In the genomic region with DNA sequence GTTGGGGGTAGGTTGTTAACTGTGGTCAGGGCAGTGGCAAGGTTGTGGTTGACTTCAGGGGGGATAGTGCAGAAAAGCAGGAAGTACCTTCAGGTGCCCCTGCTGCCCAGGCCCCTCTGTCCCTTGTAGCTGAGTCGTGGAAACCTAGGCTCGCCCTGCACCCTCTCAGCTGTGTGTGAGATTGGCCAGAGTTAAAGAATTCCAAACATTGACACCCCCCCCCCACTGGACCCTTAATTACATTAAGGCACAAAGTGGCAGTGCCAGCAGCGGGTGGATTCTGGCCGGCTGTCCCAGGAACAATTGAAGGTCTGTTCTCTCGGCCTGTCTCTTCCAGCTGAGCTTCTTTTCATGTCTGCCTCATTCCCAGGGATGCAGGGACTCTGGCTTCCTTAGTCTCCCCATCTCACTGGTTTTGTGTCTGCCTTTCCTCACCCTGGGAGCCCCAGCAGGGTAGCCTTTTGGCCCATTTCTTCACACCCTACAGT, we compare ENCODE assay signal across 9 mouse cellular contexts. TPM values are rescaled to one million over a fixed set of nuclear protein-coding genes. Genes with fewer than 3 reads are reported as not detected.
DNase-seq lines count a peak whose midpoint lies in the region; ATAC-seq and TF ChIP-seq lines count a peak whose summit lies in the region.
"Had no signal": no experiment of that assay in that cellular context is flagged by ENCODE, and none has a peak within 500 bp of the region (broad histone marks: within the 10 kb centered on the region; RNA-seq: fewer than 3 reads in every experiment).

No protein-coding gene starts in this region.

- WGBS in kidney, postnatal 0 days = 41% methylated on average over 5 of the region's 5 CpGs
- 18% methylated on average over 5 of the region's 5 CpGs for WGBS in hindbrain, embryonic 10.5 days
- WGBS in midbrain, embryonic 12.5 days = 27% methylated on average over 5 of the region's 5 CpGs

- DNase-seq in kidney, postnatal 0 days (ENCODE audit: low spot score) = no peak
- no peak for DNase-seq in kidney, adult 9 months
- peak; percentile 38 for DNase-seq in hindbrain, embryonic 10.5 days (ENCODE audit: low spot score)
- no peak for DNase-seq in urinary bladder, postnatal 10 days (ENCODE audit: low spot score)
- no peak for DNase-seq in testis, postnatal 14 days (ENCODE audit: low spot score)
- DNase-seq: adrenal gland, adult 2 months had no signal

- H3K4me2 ChIP-seq in kidney, postnatal 0 days (ENCODE audit: low read length) = no peak overlapping the region
- H3K4me2 ChIP-seq in midbrain, embryonic 12.5 days (replicated peaks) = no peak overlapping the region

- no peaks in the 10 kb centered on the region; the same call in 1 of the 2 replicates for H3K4me1 ChIP-seq in kidney, postnatal 0 days (replicated peaks; ENCODE audit: insufficient read depth, low read length)
- no peaks in the 10 kb centered on the region for H3K4me1 ChIP-seq in cortical plate, adult 2 months (ENCODE audit: control insufficient read depth, insufficient read depth, low read length)
- peaks cover 75% of the 10 kb centered on the region for H3K4me1 ChIP-seq in hindbrain, embryonic 10.5 days (replicated peaks)
- H3K4me1 ChIP-seq in midbrain, embryonic 12.5 days = peaks cover 43% of the 10 kb centered on the region

- no peak for TF ChIP-seq CTCF in kidney, postnatal 0 days (IDR thresholded peaks at IDR 0.05; ENCODE audit: low read depth)
- TF ChIP-seq CTCF in cortical plate, adult 2 months (IDR thresholded peaks at IDR 0.05; ENCODE audit: extremely low read depth, insufficient read depth, low read length) = no peak

- no peaks in the 10 kb centered on the region for H3K36me3 ChIP-seq in kidney, postnatal 0 days (ENCODE audit: insufficient read depth, low read length)
- peaks cover 3% of the 10 kb centered on the region for H3K36me3 ChIP-seq in hindbrain, embryonic 10.5 days
- peaks cover 1% of the 10 kb centered on the region; the same call in 1 of the 2 replicates for H3K36me3 ChIP-seq in midbrain, embryonic 12.5 days

- H3K27ac ChIP-seq in kidney, postnatal 0 days = peak overlapping the region; percentile 76
- peak overlapping the region; percentile 82 for H3K27ac ChIP-seq in cortical plate, adult 2 months (ENCODE audit: insufficient read depth, low read length)
- peak overlapping the region; percentile 77 for H3K27ac ChIP-seq in hindbrain, embryonic 10.5 days
- H3K27ac ChIP-seq in midbrain, embryonic 12.5 days (replicated peaks) = peak overlapping the region; percentile 75

- no peaks in the 10 kb centered on the region for H3K9me3 ChIP-seq in kidney, postnatal 0 days (replicated peaks; ENCODE audit: low read length)
- H3K9me3 ChIP-seq in hindbrain, embryonic 10.5 days = no peaks in the 10 kb centered on the region
- H3K9me3 ChIP-seq in midbrain, embryonic 12.5 days = no peaks in the 10 kb centered on the region

- no peaks in the 10 kb centered on the region for H3K27me3 ChIP-seq in kidney, postnatal 0 days (ENCODE audit: insufficient read depth, low read length)
- no peaks in the 10 kb centered on the region for H3K27me3 ChIP-seq in hindbrain, embryonic 10.5 days (ENCODE audit: insufficient read depth, poor library complexity, severe bottlenecking)
- no peaks in the 10 kb centered on the region for H3K27me3 ChIP-seq in midbrain, embryonic 12.5 days

- no peak overlapping the region for H3K4me3 ChIP-seq in kidney, postnatal 0 days (replicated peaks; ENCODE audit: low read depth, low read length)
- H3K4me3 ChIP-seq in cortical plate, adult 2 months (ENCODE audit: insufficient read depth, low read length) = no peak overlapping the region
- H3K4me3 ChIP-seq in hindbrain, embryonic 10.5 days = no peak overlapping the region
- no peak overlapping the region for H3K4me3 ChIP-seq in midbrain, embryonic 12.5 days

- ATAC-seq in kidney, postnatal 0 days (replicated peaks; ENCODE audit: low FRiP score, low read depth) = no peak
- 0 out of 2 replicates have a peak, but pooled peaks have one; percentile 38 for ATAC-seq in midbrain, embryonic 12.5 days (ENCODE audit: low FRiP score, low read depth)
- no peak for ATAC-seq in activated CD4-positive, CD25-positive, alpha-beta regulatory T cell, adult 4 months

- H3K9ac ChIP-seq in kidney, postnatal 0 days (ENCODE audit: low read depth, low read length) = no peak overlapping the region
- no peak overlapping the region for H3K9ac ChIP-seq in midbrain, embryonic 12.5 days (replicated peaks)

- no peak for TF ChIP-seq POLR2A in cortical plate, adult 2 months (IDR thresholded peaks at IDR 0.05; ENCODE audit: extremely low read depth, insufficient read depth, low read length)

RNA-seq across cellular contexts. Expression of a gene that starts 28.5 kb away (rescaled TPM):
- polyA plus RNA-seq in kidney, postnatal 0 days (2015; fragmentation: Nextera tagmentation; extraction: Ambion mirVana) = 16.4 and 19.4 TPM in 2 replicates
- polyA plus RNA-seq in cortical plate, adult 2 months (2012; rRNA removed) = 22.3 and 23.9 TPM in 2 replicates
- polyA plus RNA-seq in hindbrain, embryonic 10.5 days (2016; fragmentation: Nextera tagmentation; extraction: Ambion mirVana) = 20.5 and 27.1 TPM in 2 replicates
- polyA plus RNA-seq in midbrain, embryonic 12.5 days (2016; fragmentation: Nextera tagmentation; extraction: Ambion mirVana) = 40.5 and 45.7 TPM in 2 replicates
- 1 to 10 TPM; 5.4 to 5.8 TPM for polyA plus RNA-seq in activated CD4-positive, CD25-positive, alpha-beta regulatory T cell, adult 4 months (2017; shearing (Covaris generic))

RNA-seq across cellular contexts. Expression of a gene that starts 58.3 kb away (rescaled TPM):
- 38.8 and 39.8 TPM in 2 replicates for polyA plus RNA-seq in kidney, postnatal 0 days (2015; fragmentation: Nextera tagmentation; extraction: Ambion mirVana)
- 16.8 and 18.5 TPM in 2 replicates for polyA plus RNA-seq in cortical plate, adult 2 months (2012; rRNA removed)
- polyA plus RNA-seq in hindbrain, embryonic 10.5 days (2016; fragmentation: Nextera tagmentation; extraction: Ambion mirVana) = 64.7 and 64.8 TPM in 2 replicates
- 88.6 and 95.5 TPM in 2 replicates for polyA plus RNA-seq in midbrain, embryonic 12.5 days (2016; fragmentation: Nextera tagmentation; extraction: Ambion mirVana)
- 10 to 100 TPM; 20.6 to 21.0 TPM for polyA plus RNA-seq in activated CD4-positive, CD25-positive, alpha-beta regulatory T cell, adult 4 months (2017; shearing (Covaris generic))
